Mouse (Mus musculus): ENCODE results near the gene Efl1.

Efl1 gene

GRCm38 (mm10) chr7:82648353-82649080 is at the start of gene Efl1, which contains the start of gene Saxo2:
Efl1 (plus strand) TSS chr7:82648614.
Saxo2 (minus strand) TSS chr7:82648528.
- peak; percentile 99 for DNase-seq

- DNase-seq: no peak
These were observed 46.4 kb upstream of the Efl1 start for GRCm38 (mm10) chr7:82602008-82602407.

GRCm38 (mm10) chr7:82605425-82605824 is 43.0 kb upstream of the Efl1 start:
- DNase-seq: no peak

- DNase-seq: peak; percentile 29
These were observed 38.8 kb upstream of the Efl1 start for GRCm38 (mm10) chr7:82609629-82610028.

- peak; percentile 87 for DNase-seq
These were observed 23.1 kb upstream of the Efl1 start for GRCm38 (mm10) chr7:82625342-82625741.

GRCm38 (mm10) chr7:82647183-82647582 is 1.2 kb upstream of the Efl1 start:
- no peak for DNase-seq

- no peak for DNase-seq
These were observed 505 bp upstream of the Efl1 start for GRCm38 (mm10) chr7:82647909-82648308.

GRCm38 (mm10) chr7:82649081-82649445 is 649 bp downstream of the Efl1 start:
- DNase-seq: peak; percentile 24

- no peak for DNase-seq
These were observed 16.2 kb downstream of the Efl1 start for GRCm38 (mm10) chr7:82664604-82665003.

GRCm38 (mm10) chr7:82676001-82676400 is 27.6 kb downstream of the Efl1 start:
- DNase-seq: no peak

- DNase-seq: no peak
These were observed 28.4 kb downstream of the Efl1 start for GRCm38 (mm10) chr7:82676834-82677233.

- no peak for DNase-seq
These were observed 31.5 kb downstream of the Efl1 start for GRCm38 (mm10) chr7:82679901-82680300.

- DNase-seq: peak; percentile 12
These were observed 40.3 kb downstream of the Efl1 start for GRCm38 (mm10) chr7:82688736-82689135.

GRCm38 (mm10) chr7:82691021-82691738 is 42.8 kb downstream of the Efl1 start:
- no peak for DNase-seq

- peak; percentile 32 for DNase-seq
These were observed 49.3 kb downstream of the Efl1 start for GRCm38 (mm10) chr7:82697668-82698067.

GRCm38 (mm10) chr7:82698968-82699367 is 50.6 kb downstream of the Efl1 start:
- no peak for DNase-seq

- no peak for DNase-seq
These were observed 54.2 kb downstream of the Efl1 start for GRCm38 (mm10) chr7:82702384-82703343.

- no peak for DNase-seq
These were observed 60.8 kb downstream of the Efl1 start for GRCm38 (mm10) chr7:82709172-82709571.

- peak; percentile 60 for DNase-seq
These were observed 66.9 kb downstream of the Efl1 start for GRCm38 (mm10) chr7:82715210-82715911.

GRCm38 (mm10) chr7:82715912-82716601 is 67.6 kb downstream of the Efl1 start:
- no peak for DNase-seq

GRCm38 (mm10) chr7:82719285-82719684 is 70.9 kb downstream of the Efl1 start:
- DNase-seq: peak; percentile 25

- DNase-seq: no peak
These were observed 71.3 kb downstream of the Efl1 start for GRCm38 (mm10) chr7:82719740-82720139.
